Mouse (Mus musculus) midbrain, embryonic 12.5 days (tissue): ENCODE results near the gene Tbcel. TPM values are rescaled to one million over a fixed set of nuclear protein-coding genes. Genes with fewer than 3 reads are reported as not detected.

Experiments used
- ATAC-seq: fragments of 200-750 bp; cut with Nextera tagmentation; 2 replicates; pipeline ENCODE4 v1.8.0; 2017; ENCODE audit warnings: low read depth, moderate TSS enrichment, moderate library complexity; ENCODE audit not compliant: low FRiP score
- H3K27ac ChIP-seq: fragments of 300-500 bp; sonication (generic); replicated peaks from 2 replicates; pipeline ENCODE4 v1.5.1; 2016; ENCODE audit warnings: mild to moderate bottlenecking
- H3K27me3 ChIP-seq: fragments of 300-500 bp; sonication (generic); 2 replicates; pipeline ENCODE4 v1.6.1; 2016; ENCODE audit warnings: mild to moderate bottlenecking
- H3K36me3 ChIP-seq: fragments of 300-500 bp; sonication (generic); 2 replicates; pipeline ENCODE4 v1.6.1; 2016
- H3K4me1 ChIP-seq: fragments of 300-500 bp; sonication (generic); 2 replicates; pipeline ENCODE4 v1.6.1; 2016
- H3K4me2 ChIP-seq: fragments of 300-500 bp; sonication (generic); replicated peaks from 2 replicates; pipeline ENCODE4 v1.6.1; 2016; ENCODE audit warnings: mild to moderate bottlenecking, moderate library complexity
- H3K4me3 ChIP-seq: fragments of 300-500 bp; sonication (generic); 2 replicates; pipeline ENCODE4 v1.5.1; 2016; ENCODE audit warnings: mild to moderate bottlenecking
- H3K9ac ChIP-seq: fragments of 300-500 bp; sonication (generic); replicated peaks from 2 replicates; pipeline ENCODE4 v1.6.1; 2016; ENCODE audit warnings: mild to moderate bottlenecking, moderate library complexity
- H3K9me3 ChIP-seq: fragments of 300-500 bp; sonication (generic); 2 replicates; pipeline ENCODE4 v1.6.1; 2016; ENCODE audit warnings: mild to moderate bottlenecking
- WGBS: fragments of 180-500 bp; shearing (Covaris S2); methylation state at CpG from one replicate; pipeline ENCODE4 v1.1.7; 2016; 5-methylcytosine and 5-hydroxymethylcytosine counted together
- polyA plus RNA-seq: library from polyadenylated mRNA; unstranded; fragments of >200 nt; fragmentation: Nextera tagmentation; extraction: Ambion mirVana; gene quantifications from 2 replicates; pipeline ENCODE4 v1.2.1, GENCODE M21; 2016

The Tbcel gene
- polyA plus RNA-seq, 1 experiment from 2014 or later: 5.8 TPM

DNA sequence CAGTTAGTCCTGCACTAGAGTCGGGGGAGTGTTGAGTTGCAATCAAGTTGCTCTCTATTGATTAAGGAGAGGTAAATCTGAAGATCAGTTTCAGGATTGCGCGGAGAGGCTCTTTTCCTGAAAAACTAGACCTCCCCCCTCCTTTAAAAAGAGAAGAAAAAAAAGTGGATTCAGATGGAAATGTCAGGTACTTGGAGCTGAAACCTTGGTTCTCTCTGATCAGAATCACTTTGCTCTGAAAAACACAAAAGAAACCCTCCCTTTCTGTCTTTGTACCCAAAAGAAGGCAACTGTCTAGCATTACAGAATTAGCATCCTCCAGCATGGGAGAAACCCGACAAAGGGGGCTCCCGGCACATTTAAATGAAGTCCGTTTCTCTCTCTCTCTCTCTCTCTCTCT is 107.8 kb downstream of the Tbcel start, which contains the start of gene Tecta:
Gene Tecta, minus strand, starts transcription at position 101 of the 400 bp plus-strand sequence.
- 57% methylated on average over 6 of the region's 6 CpGs for WGBS

DNA sequence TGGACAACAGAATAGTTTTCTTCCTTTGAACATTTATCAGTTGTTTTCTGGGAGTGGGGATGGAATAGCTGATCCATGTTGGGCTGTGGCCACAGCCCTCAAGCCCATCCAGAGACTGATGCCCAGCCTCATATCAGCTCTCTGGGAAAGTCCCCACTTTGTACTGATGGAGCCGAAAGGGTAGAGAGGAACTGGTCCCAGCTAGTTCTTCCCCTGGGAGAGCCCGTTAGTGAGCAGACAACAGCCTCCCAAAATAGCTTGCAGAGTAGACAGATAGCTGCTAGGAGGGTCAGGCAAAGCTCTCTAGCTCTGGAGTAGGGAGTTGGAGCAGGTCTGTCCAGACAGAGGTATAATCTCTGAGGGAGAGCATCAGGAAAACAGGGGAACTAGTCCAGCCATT is 111.5 kb downstream of the Tbcel start:
- Histone ChIP-seq H3K36me3 (no peaks in the 10 kb centered on the region), H3K4me1 (peaks cover 8% of the 10 kb centered on the region; the same call in 1 of the 2 replicates), H3K27ac (no peak overlapping the region), H3K27me3 (peaks cover 3% of the 10 kb centered on the region; the same call in 1 of the 2 replicates), H3K9ac (no peak overlapping the region), H3K9me3 (no peaks in the 10 kb centered on the region), H3K4me2 (no peak overlapping the region), H3K4me3 (no peak overlapping the region)
- no peak for ATAC-seq
- 97% methylated on average over 2 of the region's 2 CpGs for WGBS

More for the DNA sequence above, 107.8 kb downstream of the Tbcel start, which contains the start of gene Tecta:
- Histone ChIP-seq H3K27ac (no peak within 1 kb of the TSS), H3K9ac (no peak within 1 kb of the TSS), H3K27me3 (peaks cover 3% of the 10 kb centered on the region; the same call in 1 of the 2 replicates), H3K4me1 (peaks cover 8% of the 10 kb centered on the region; the same call in 1 of the 2 replicates), H3K4me3 (no peak within 1 kb of the TSS), H3K9me3 (no peaks in the 10 kb centered on the region), H3K4me2 (no peak within 1 kb of the TSS; the same call in 1 of the 2 replicates), H3K36me3 (no peaks in the 10 kb centered on the region)
- ATAC-seq: no peak

DNA sequence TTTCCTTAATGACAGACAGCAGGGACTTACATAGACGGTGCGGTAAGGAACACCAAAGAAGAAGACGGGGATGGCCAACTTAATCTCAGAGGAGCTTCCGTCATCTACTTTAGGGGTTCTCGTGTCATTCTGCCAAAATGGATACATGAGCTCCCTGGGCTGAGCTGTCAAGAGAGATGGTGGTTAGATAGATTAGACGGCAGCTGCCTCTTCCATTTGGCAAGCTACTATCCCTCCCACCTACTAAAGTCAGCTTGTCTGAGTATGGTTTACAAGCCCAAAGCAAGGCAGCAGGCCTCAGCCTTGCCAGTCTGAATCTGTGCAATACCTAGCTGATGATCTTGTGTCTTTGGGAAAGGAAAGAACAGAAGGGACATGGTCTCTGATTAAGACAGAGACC is 112.7 kb downstream of the Tbcel start:
- Histone ChIP-seq H3K27me3 (no peaks in the 10 kb centered on the region), H3K4me3 (no peak overlapping the region), H3K4me2 (no peak overlapping the region), H3K9ac (no peak overlapping the region), H3K4me1 (peaks cover 8% of the 10 kb centered on the region; the same call in 1 of the 2 replicates), H3K9me3 (no peaks in the 10 kb centered on the region), H3K36me3 (no peaks in the 10 kb centered on the region), H3K27ac (no peak overlapping the region)
- 86% methylated on average over 6 of the region's 6 CpGs for WGBS
- ATAC-seq: no peak

- Histone ChIP-seq H3K9ac (no peak overlapping the region), H3K27ac (no peak overlapping the region), H3K27me3 (no peaks in the 10 kb centered on the region), H3K36me3 (no peaks in the 10 kb centered on the region), H3K4me2 (no peak overlapping the region), H3K9me3 (no peaks in the 10 kb centered on the region), H3K4me3 (no peak overlapping the region), H3K4me1 (peaks cover 4% of the 10 kb centered on the region; the same call in 1 of the 2 replicates)
- no peak for ATAC-seq
- WGBS: 87% methylated on average over 8 of the region's 8 CpGs
These were observed 113.3 kb downstream of the Tbcel start for GRCm38 (mm10) chr9:42394321-42394720.

GRCm38 (mm10) chr9:42392927-42393326 is 114.7 kb downstream of the Tbcel start:
- Histone ChIP-seq H3K4me1 (no peaks in the 10 kb centered on the region), H3K27ac (no peak overlapping the region), H3K36me3 (no peaks in the 10 kb centered on the region), H3K9me3 (no peaks in the 10 kb centered on the region), H3K27me3 (no peaks in the 10 kb centered on the region), H3K4me2 (no peak overlapping the region), H3K4me3 (no peak overlapping the region), H3K9ac (no peak overlapping the region)
- 69% methylated on average over 6 of the region's 6 CpGs for WGBS
- no peak for ATAC-seq

DNA sequence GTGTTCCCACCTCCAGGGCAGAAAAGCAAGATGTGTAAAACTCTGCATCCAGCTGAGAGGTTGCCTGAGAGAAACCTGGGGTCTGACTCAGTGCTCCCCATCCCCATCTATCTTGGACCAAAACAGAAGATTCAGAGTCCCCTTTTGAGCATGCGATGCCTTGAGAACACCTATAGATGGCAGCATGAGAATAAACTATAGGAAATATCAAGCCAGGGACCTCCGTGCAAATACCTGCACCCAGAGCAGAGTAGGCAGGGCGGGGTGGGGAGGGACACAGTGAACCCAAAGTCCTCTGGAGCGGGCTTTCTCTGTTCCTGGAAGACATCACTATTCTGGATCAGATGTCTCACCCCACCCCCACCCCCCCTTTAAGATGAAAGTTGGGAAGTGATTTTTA is 119.1 kb downstream of the Tbcel start:
- Histone ChIP-seq H3K27me3 (no peaks in the 10 kb centered on the region), H3K4me3 (no peak overlapping the region), H3K4me1 (no peaks in the 10 kb centered on the region), H3K4me2 (no peak overlapping the region), H3K36me3 (no peaks in the 10 kb centered on the region), H3K27ac (no peak overlapping the region), H3K9me3 (no peaks in the 10 kb centered on the region), H3K9ac (no peak overlapping the region)
- no peak for ATAC-seq
- 53% methylated on average over 4 of the region's 4 CpGs for WGBS

- Histone ChIP-seq H3K27me3 (no peaks in the 10 kb centered on the region), H3K4me3 (no peak overlapping the region), H3K4me2 (no peak overlapping the region), H3K9me3 (no peaks in the 10 kb centered on the region), H3K4me1 (no peaks in the 10 kb centered on the region; the same call in 1 of the 2 replicates), H3K27ac (no peak overlapping the region), H3K9ac (no peak overlapping the region), H3K36me3 (no peaks in the 10 kb centered on the region)
- WGBS: 81% methylated on average over 8 of the region's 8 CpGs
- no peak for ATAC-seq
These were observed 120.6 kb downstream of the Tbcel start for GRCm38 (mm10) chr9:42387038-42387437.

DNA sequence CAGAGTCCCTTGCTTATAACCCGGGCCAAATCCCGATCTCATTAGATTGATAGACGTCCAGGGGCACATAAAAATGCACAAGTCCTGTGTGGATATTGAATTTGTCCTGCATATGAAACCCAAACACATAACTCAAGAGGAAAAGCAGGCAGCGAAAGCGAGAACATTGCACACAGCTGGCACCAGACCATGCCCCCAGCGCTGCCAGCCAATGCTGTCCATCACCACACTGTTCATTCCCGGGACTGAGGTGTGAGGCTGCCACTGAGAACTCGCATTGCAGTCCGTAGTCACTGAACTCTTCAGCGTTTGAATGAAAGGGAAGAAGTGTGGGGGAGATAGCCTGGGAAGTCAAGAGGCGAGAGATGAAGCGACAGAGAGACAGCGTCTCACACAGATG is 122.0 kb downstream of the Tbcel start:
- no peak overlapping the region for H3K4me3 ChIP-seq
- WGBS: 88% methylated on average over 13 of the region's 13 CpGs
- H3K27ac ChIP-seq: no peak overlapping the region
- ATAC-seq: no peak
- no peaks in the 10 kb centered on the region; the same call in 1 of the 2 replicates for H3K4me1 ChIP-seq
- H3K27me3 ChIP-seq: no peaks in the 10 kb centered on the region
- no peaks in the 10 kb centered on the region for H3K9me3 ChIP-seq
- no peak overlapping the region for H3K9ac ChIP-seq
- H3K4me2 ChIP-seq: no peak overlapping the region
- no peaks in the 10 kb centered on the region for H3K36me3 ChIP-seq

DNA sequence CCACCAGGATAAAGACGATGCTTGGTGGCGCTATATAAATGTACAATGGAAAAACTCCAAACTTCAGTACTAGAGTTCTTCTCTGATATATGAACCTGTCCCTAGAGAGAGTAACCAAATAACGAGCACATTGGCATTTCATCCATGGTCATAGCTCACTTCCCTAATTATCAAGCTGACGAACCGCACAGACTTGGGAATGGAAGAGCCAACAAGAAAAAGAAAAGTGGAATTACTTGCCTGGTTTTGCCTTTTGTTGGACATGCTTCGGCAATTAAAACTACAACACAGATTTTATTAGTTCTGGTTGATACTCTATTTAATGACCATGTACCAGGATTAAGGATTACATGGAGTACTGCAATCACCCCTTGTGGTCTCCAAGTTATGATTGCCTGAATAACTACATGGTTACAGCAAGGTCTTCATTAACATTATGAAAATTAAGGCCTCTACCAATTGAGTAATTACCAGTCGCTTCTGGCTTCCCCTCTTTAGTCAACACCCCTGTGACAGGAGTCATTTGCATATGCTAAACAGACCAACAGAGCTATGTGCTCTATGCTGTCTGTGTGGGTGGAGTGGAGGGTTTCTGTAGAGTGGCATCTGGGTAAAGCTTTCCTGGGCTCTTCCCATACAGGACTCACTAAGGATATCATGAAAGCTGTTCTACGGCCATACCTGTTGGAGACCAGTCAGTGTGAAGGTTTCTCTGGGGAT is 124.8 kb downstream of the Tbcel start:
- no peak overlapping the region for H3K27ac ChIP-seq
- ATAC-seq: no peak
- H3K4me3 ChIP-seq: no peak overlapping the region
- no peaks in the 10 kb centered on the region for H3K27me3 ChIP-seq
- H3K4me1 ChIP-seq: no peaks in the 10 kb centered on the region; the same call in 1 of the 2 replicates
- no peak overlapping the region for H3K4me2 ChIP-seq
- no peaks in the 10 kb centered on the region for H3K36me3 ChIP-seq
- H3K9ac ChIP-seq: no peak overlapping the region
- no peaks in the 10 kb centered on the region for H3K9me3 ChIP-seq
- 84% methylated on average over 8 of the region's 8 CpGs for WGBS

GRCm38 (mm10) chr9:42382063-42382462 is 125.5 kb downstream of the Tbcel start:
- WGBS: 63% methylated on average over 5 of the region's 5 CpGs

DNA sequence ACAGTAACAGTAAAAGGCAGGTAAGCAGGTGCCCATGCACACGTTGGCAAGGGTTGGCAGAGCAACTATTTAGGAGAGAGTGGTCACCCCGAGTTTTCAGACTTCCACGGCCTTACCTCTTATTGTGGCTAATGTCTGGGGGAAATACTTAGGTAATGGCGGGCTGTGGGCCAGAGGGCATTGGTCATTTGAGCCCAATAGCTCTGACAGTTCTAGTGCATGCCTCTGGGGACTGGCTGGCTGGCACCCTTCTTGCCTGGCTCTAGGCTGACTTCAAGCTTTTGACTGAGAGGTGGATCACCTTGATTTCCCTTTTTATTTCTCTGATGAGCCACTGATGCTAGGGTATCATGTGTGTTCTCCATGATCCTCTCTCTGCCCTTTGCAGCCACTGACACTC is 129.5 kb downstream of the Tbcel start:
- no peak overlapping the region for H3K4me2 ChIP-seq
- no peak overlapping the region for H3K9ac ChIP-seq
- 89% methylated on average over 4 of the region's 4 CpGs for WGBS
- no peak overlapping the region for H3K4me3 ChIP-seq
- H3K27ac ChIP-seq: no peak overlapping the region
- H3K9me3 ChIP-seq: no peaks in the 10 kb centered on the region
- H3K27me3 ChIP-seq: no peaks in the 10 kb centered on the region
- no peaks in the 10 kb centered on the region for H3K36me3 ChIP-seq
- ATAC-seq: no peak
- no peaks in the 10 kb centered on the region; the same call in 1 of the 2 replicates for H3K4me1 ChIP-seq

More at GRCm38 (mm10) chr9:42382063-42382462, 125.5 kb downstream of the Tbcel start:
- H3K27me3 ChIP-seq: no peaks in the 10 kb centered on the region
- H3K9me3 ChIP-seq: no peaks in the 10 kb centered on the region
- no peak overlapping the region for H3K9ac ChIP-seq
- no peak overlapping the region for H3K4me3 ChIP-seq
- no peak overlapping the region for H3K27ac ChIP-seq
- H3K4me1 ChIP-seq: no peaks in the 10 kb centered on the region; the same call in 1 of the 2 replicates
- H3K4me2 ChIP-seq: no peak overlapping the region
- no peaks in the 10 kb centered on the region for H3K36me3 ChIP-seq
- ATAC-seq: no peak

- no peak overlapping the region for H3K27ac ChIP-seq
- no peak for ATAC-seq
- no peaks in the 10 kb centered on the region for H3K27me3 ChIP-seq
- no peak overlapping the region for H3K4me3 ChIP-seq
- H3K9me3 ChIP-seq: no peaks in the 10 kb centered on the region
- H3K9ac ChIP-seq: no peak overlapping the region
- no peak overlapping the region for H3K4me2 ChIP-seq
- WGBS: 95% methylated on average over 15 of the region's 15 CpGs
- no peaks in the 10 kb centered on the region for H3K36me3 ChIP-seq
- no peaks in the 10 kb centered on the region for H3K4me1 ChIP-seq
These were observed 130.0 kb downstream of the Tbcel start for GRCm38 (mm10) chr9:42377656-42378055.
